Mouse (Mus musculus): ENCODE measurements around the gene Bcr. TPM values are rescaled to one million over a fixed set of nuclear protein-coding genes. Genes with fewer than 3 reads are reported as not detected.
A peak's percentile ranks its signal among the peaks of the same experiment; 100 is the strongest.

The Bcr gene
- 20.8 and 22.7 TPM in 2 replicates for polyA plus RNA-seq (2012; rRNA removed)

DNA sequence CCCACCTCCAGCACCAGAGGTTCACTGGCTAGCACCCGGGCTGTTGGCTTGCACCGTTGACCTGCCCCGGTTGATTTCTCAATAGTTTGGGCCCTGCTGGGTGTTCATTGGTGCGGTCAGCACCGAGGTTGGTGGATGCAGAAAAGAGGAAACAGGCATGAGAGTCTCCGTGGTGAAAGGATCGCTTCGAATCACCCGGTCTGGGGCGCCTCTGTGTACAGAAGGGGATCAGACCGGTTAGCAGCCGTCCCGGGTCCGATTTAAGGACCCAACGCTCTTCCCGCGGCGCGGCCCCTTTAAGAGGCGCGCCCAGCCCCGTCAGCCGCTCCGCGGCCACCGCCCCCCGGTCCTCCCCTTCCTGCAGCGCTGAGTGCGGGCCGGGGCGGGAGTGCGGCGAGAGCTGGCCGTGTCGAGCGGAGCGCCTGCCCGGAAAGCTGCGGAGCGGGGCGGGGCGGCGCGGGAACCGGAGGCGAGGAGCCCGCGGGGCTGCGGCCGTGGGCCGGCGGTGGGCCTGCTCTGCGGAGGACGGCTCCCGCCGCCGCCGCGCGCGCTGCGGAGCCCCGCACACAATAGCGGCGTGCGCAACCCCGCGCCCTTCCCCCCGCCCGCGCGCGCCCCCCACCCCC is at the start of gene Bcr:
Bcr (plus strand) TSS at position 376 of the 626 bp plus-strand sequence.
- Histone ChIP-seq H3K4me1 (replicated peaks; ENCODE audit: control insufficient read depth, insufficient read depth, low read length) (peaks cover 37% of the 10 kb centered on the region), H3K4me3 (ENCODE audit: control insufficient read depth, insufficient read depth, low read length) (peak within 1 kb of the TSS; percentile 81), H3K36me3 (ENCODE audit: control insufficient read depth, insufficient read depth, low read length) (no peaks in the 10 kb centered on the region), H3K27me3 (ENCODE audit: control insufficient read depth, insufficient read depth, low read length) (peaks cover 5% of the 10 kb centered on the region; the same call in 1 of the 2 replicates), H3K27ac (ENCODE audit: control insufficient read depth, insufficient read depth, low read length) (no peak within 1 kb of the TSS)
- 1% methylated on average over 69 of the region's 73 CpGs for WGBS
- peak; percentile 67 for TF ChIP-seq POLR2A (IDR thresholded peaks at IDR 0.05; ENCODE audit: control insufficient read depth, extremely low read depth, insufficient read depth, low read length, poor library complexity)
- peak; percentile 52; the same call in 1 of the 2 replicates for TF ChIP-seq CTCF (IDR thresholded peaks at IDR 0.05; ENCODE audit: borderline replicate concordance, control insufficient read depth, extremely low read depth, insufficient read depth, low read length, poor library complexity)
- DNase-seq: peak; percentile 76

DNA sequence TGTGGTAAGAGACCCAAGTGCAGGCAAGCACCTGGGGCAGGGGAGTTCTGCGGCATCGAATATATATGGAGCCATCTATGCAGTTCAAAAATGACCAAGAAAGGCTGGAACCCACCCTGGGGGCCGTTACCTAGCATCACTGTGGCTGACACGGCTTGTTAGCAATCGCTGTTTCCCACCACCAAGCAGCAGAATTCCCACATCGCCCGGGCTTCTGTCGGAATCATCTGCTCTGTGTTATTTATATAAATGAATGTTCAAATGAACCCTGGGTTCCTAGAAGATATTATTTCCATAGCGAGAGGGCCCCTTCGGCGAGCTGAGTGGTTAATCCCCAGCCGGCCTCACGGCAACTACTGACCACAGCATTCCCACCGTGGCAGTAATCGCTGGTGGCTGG is 49.7 kb upstream of the Bcr start:
- H3K27ac ChIP-seq (ENCODE audit: control insufficient read depth, insufficient read depth, low read length): no peak overlapping the region
- TF ChIP-seq POLR2A (IDR thresholded peaks at IDR 0.05; ENCODE audit: control insufficient read depth, extremely low read depth, insufficient read depth, low read length, poor library complexity) (no peak), CTCF (IDR thresholded peaks at IDR 0.05; ENCODE audit: borderline replicate concordance, control insufficient read depth, extremely low read depth, insufficient read depth, low read length, poor library complexity) (no peak)
- WGBS: 96% methylated on average over 15 of the region's 15 CpGs
- no peak for DNase-seq
- H3K4me1 ChIP-seq (replicated peaks; ENCODE audit: control insufficient read depth, insufficient read depth, low read length): no peaks in the 10 kb centered on the region
- no peaks in the 10 kb centered on the region for H3K36me3 ChIP-seq (ENCODE audit: control insufficient read depth, insufficient read depth, low read length)
- no peaks in the 10 kb centered on the region for H3K27me3 ChIP-seq (ENCODE audit: control insufficient read depth, insufficient read depth, low read length)
- no peak overlapping the region for H3K4me3 ChIP-seq (ENCODE audit: control insufficient read depth, insufficient read depth, low read length)

DNA sequence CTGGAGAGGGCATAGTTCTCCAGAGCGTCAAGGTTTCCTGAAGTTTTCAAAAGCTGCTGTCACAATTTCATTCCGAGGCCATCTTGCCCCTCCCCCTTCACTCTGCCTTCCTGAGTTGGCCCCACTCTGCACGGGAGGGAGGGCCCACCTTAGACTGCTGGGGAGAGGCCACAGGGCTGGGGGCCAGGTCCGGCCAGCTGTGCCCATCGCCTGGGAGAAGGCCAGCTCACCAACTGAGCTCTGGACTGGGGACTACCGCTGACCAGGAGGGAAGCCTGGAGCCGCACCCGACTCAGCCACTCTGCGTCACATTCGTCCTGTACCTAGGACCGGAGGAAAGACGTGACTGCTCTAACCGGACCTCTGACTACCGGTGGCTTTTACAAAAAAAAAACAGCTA is 44.9 kb upstream of the Bcr start:
- no peak overlapping the region for H3K4me3 ChIP-seq (ENCODE audit: control insufficient read depth, insufficient read depth, low read length)
- TF ChIP-seq POLR2A (IDR thresholded peaks at IDR 0.05; ENCODE audit: control insufficient read depth, extremely low read depth, insufficient read depth, low read length, poor library complexity) (no peak), CTCF (IDR thresholded peaks at IDR 0.05; ENCODE audit: borderline replicate concordance, control insufficient read depth, extremely low read depth, insufficient read depth, low read length, poor library complexity) (no peak)
- H3K4me1 ChIP-seq (replicated peaks; ENCODE audit: control insufficient read depth, insufficient read depth, low read length): no peaks in the 10 kb centered on the region
- H3K27ac ChIP-seq (ENCODE audit: control insufficient read depth, insufficient read depth, low read length): no peak overlapping the region
- no peaks in the 10 kb centered on the region for H3K27me3 ChIP-seq (ENCODE audit: control insufficient read depth, insufficient read depth, low read length)
- no peak for DNase-seq
- WGBS: 81% methylated on average over 14 of the region's 14 CpGs
- H3K36me3 ChIP-seq (ENCODE audit: control insufficient read depth, insufficient read depth, low read length): no peaks in the 10 kb centered on the region

DNA sequence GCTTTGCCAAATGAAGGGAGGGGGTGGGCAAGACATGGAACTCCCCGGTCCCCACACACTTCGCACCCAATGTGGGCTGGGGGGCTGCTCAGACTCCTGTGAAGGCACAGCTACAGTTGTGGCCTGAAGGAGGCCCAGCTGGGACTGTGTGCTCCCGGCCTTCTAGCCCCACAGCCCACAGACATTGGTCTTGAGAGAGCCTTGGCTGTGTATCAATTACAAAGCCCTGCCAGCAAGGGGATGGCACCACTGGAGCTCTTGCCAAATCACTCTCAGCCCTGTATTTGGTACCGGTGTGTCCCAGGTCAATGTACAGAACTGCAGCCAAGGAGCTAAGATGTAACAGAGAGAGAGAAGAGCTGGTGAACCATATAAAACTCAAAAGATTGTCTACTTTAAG is 43.9 kb upstream of the Bcr start:
- TF ChIP-seq POLR2A (IDR thresholded peaks at IDR 0.05; ENCODE audit: control insufficient read depth, extremely low read depth, insufficient read depth, low read length, poor library complexity): no peak
- Histone ChIP-seq H3K27me3 (ENCODE audit: control insufficient read depth, insufficient read depth, low read length) (no peaks in the 10 kb centered on the region), H3K27ac (ENCODE audit: control insufficient read depth, insufficient read depth, low read length) (no peak overlapping the region), H3K36me3 (ENCODE audit: control insufficient read depth, insufficient read depth, low read length) (no peaks in the 10 kb centered on the region), H3K4me3 (ENCODE audit: control insufficient read depth, insufficient read depth, low read length) (no peak overlapping the region), H3K4me1 (replicated peaks; ENCODE audit: control insufficient read depth, insufficient read depth, low read length) (no peaks in the 10 kb centered on the region)
- DNase-seq: no peak
- 94% methylated on average over 4 of the region's 4 CpGs for WGBS

DNA sequence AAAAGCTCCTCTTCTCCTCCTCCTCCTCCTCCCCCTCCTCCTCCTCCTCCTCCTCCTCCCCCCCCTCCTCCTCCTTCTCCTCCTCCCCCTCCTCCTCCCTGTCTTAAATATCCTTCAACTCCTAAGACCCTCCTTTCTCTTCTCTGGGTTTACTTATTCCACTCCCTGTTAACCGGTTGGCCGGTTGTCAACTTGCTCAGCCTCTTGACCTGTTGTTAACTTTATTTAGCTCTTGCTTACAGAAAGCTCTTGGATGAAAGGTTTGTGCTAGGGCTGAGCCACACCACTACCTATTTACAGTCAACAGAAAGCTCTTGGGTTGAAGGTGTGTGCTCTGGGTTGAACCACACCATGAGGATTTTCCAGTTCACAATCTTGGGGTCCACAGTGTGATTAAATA is 40.1 kb upstream of the Bcr start:
- no peak overlapping the region for H3K27ac ChIP-seq (ENCODE audit: control insufficient read depth, insufficient read depth, low read length)
- H3K36me3 ChIP-seq (ENCODE audit: control insufficient read depth, insufficient read depth, low read length): no peaks in the 10 kb centered on the region
- 94% methylated on average over 2 of the region's 2 CpGs for whole genome bisulfite sequencing
- H3K4me1 ChIP-seq (replicated peaks; ENCODE audit: control insufficient read depth, insufficient read depth, low read length): no peaks in the 10 kb centered on the region
- H3K27me3 ChIP-seq (ENCODE audit: control insufficient read depth, insufficient read depth, low read length): no peaks in the 10 kb centered on the region
- TF ChIP-seq CTCF (IDR thresholded peaks at IDR 0.05; ENCODE audit: borderline replicate concordance, control insufficient read depth, extremely low read depth, insufficient read depth, low read length, poor library complexity): no peak
- no peak for TF ChIP-seq POLR2A (IDR thresholded peaks at IDR 0.05; ENCODE audit: control insufficient read depth, extremely low read depth, insufficient read depth, low read length, poor library complexity)
- DNase-seq: no peak
- H3K4me3 ChIP-seq (ENCODE audit: control insufficient read depth, insufficient read depth, low read length): no peak overlapping the region

DNA sequence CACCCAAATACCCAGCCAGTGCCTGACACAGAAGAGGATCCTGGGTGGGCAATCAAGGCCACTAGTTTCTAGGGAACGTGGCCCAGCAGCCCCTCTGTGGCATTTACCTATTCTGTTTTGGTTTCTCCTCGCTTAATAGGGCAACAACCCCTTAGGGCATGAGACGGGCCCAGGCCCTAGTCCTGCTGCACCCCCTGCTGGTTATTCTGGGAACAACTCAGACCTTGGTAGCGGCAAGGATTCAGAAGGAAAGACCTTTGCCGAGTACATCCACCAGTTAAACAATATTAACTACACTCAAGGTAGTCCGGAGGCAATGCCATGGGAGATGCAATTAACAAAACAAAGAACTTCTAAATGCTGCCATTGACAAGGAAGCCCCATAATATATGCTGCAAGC is 39.3 kb upstream of the Bcr start:
- TF ChIP-seq CTCF (IDR thresholded peaks at IDR 0.05; ENCODE audit: borderline replicate concordance, control insufficient read depth, extremely low read depth, insufficient read depth, low read length, poor library complexity): peak; percentile 65; the same call in 1 of the 2 replicates
- no peak for TF ChIP-seq POLR2A (IDR thresholded peaks at IDR 0.05; ENCODE audit: control insufficient read depth, extremely low read depth, insufficient read depth, low read length, poor library complexity)
- peak; percentile 69 for DNase-seq
- Histone ChIP-seq H3K36me3 (ENCODE audit: control insufficient read depth, insufficient read depth, low read length) (no peaks in the 10 kb centered on the region), H3K27ac (ENCODE audit: control insufficient read depth, insufficient read depth, low read length) (no peak overlapping the region), H3K4me1 (replicated peaks; ENCODE audit: control insufficient read depth, insufficient read depth, low read length) (no peaks in the 10 kb centered on the region), H3K27me3 (ENCODE audit: control insufficient read depth, insufficient read depth, low read length) (no peaks in the 10 kb centered on the region), H3K4me3 (ENCODE audit: control insufficient read depth, insufficient read depth, low read length) (no peak overlapping the region)
- 13% methylated on average over 6 of the region's 6 CpGs for WGBS

DNA sequence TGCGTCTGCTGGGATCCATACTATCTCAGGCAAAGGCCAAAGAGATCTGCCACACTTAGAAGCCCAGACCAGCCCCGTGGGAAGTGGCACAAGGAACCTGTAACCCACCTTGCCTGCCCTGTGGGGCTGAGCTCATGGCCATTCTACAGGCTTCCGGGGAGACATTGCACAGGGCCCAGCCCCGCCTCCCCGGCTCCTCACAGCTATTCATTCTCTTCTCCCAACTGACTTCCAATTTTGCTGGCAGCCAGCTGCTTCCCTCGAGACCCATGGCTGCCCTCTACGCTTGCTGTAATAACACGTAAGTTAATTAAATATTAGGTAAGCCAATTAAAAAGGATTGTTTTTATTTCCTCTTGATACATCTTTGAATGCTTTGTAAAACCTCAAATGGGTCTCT is 33.9 kb upstream of the Bcr start:
- 85% methylated on average over 8 of the region's 8 CpGs for WGBS
- Histone ChIP-seq H3K36me3 (ENCODE audit: control insufficient read depth, insufficient read depth, low read length) (no peaks in the 10 kb centered on the region), H3K4me3 (ENCODE audit: control insufficient read depth, insufficient read depth, low read length) (no peak overlapping the region), H3K27ac (ENCODE audit: control insufficient read depth, insufficient read depth, low read length) (no peak overlapping the region), H3K27me3 (ENCODE audit: control insufficient read depth, insufficient read depth, low read length) (no peaks in the 10 kb centered on the region), H3K4me1 (replicated peaks; ENCODE audit: control insufficient read depth, insufficient read depth, low read length) (no peaks in the 10 kb centered on the region)
- DNase-seq: no peak
- TF ChIP-seq CTCF (IDR thresholded peaks at IDR 0.05; ENCODE audit: borderline replicate concordance, control insufficient read depth, extremely low read depth, insufficient read depth, low read length, poor library complexity): no peak
- no peak for TF ChIP-seq POLR2A (IDR thresholded peaks at IDR 0.05; ENCODE audit: control insufficient read depth, extremely low read depth, insufficient read depth, low read length, poor library complexity)
